Mouse (Mus musculus): ENCODE results near the gene Max. TPM values are rescaled to one million over a fixed set of nuclear protein-coding genes. Genes with fewer than 3 reads are reported as not detected.
A peak's percentile ranks its signal among the peaks of the same experiment; 100 is the strongest.

Max gene
- polyA plus RNA-seq, 1 experiment, result 49.5 TPM

DNA sequence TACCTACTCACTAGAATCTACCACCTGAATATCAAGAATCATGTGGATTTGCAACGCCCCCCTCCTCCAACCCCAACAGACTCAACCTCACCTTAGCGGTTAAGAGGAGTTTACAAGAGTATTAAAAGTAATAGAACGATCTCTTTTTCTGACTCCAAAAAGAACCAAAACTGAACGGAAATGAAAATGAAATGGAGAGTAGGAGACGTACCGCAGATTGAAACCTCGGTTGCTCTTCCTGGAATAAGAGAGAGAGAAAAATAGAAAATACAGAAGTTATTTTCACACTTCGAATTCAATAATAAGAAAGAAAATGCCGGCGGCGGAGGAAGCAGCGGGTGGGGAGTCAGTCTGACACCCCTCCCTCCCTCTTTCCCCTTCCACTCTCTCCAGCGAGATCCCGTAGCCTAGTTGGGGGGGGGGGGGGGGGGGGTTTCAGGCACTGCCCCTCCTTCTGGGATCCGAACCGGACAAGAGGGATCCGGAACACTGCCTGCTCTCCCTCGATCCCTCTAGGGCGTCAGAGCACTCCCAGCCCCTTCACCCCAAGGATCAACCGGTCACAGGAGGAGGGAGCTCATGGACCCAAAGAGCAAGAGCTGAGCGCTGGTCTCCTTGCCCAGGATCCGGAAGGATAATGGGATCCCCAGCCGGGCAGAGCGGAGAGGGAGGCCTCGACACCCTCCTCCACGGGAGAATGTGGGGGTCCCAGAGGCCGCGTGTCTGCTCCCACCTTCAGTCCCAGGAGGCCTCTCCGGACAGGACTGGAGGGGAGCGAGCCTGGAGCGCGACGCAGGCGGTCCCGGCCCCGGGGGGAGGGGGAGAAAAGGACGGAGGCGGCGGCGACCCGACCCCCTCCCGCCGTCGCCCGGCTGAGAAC, 709 bp downstream of the Max start:
- H3K4me3 ChIP-seq (ENCODE audit: insufficient read depth, low read length), result peak overlapping the region; percentile 65
- no peak for TF ChIP-seq CTCF (IDR thresholded peaks at IDR 0.05; ENCODE audit: extremely low read depth, insufficient read depth, low read length)
- TF ChIP-seq POLR2A (IDR thresholded peaks at IDR 0.05; ENCODE audit: extremely low read depth, insufficient read depth, low read length), result no peak
- peak overlapping the region; percentile 35 for H3K27ac ChIP-seq (ENCODE audit: insufficient read depth, low read length)
- peaks cover under 1% of the 10 kb centered on the region for H3K4me1 ChIP-seq (ENCODE audit: control insufficient read depth, insufficient read depth, low read length)

DNA sequence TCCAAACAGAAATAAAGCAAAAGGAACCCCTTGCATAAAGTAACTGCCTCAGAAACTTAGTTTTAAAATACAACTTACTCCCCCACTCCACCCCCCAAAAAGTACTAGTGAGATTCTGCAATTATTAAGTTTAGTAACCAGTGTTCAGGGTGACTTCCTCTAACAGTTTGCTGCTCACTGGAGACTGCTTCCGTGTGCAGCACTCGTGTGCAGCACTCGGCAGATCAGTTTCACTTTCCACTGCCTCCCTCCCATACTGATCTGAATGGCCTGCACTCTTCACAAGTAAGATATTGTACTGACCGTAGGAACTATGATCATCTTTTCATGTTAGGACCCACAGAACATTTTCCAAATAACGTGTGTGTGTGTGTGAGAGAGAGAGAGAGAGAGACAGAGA, 4.3 kb downstream of the Max start:
- peaks cover 8% of the 10 kb centered on the region for H3K4me1 ChIP-seq (ENCODE audit: control insufficient read depth, insufficient read depth, low read length)
- H3K27ac ChIP-seq (ENCODE audit: insufficient read depth, low read length), result no peak overlapping the region
- no peak overlapping the region for H3K4me3 ChIP-seq (ENCODE audit: insufficient read depth, low read length)
- no peak for TF ChIP-seq POLR2A (IDR thresholded peaks at IDR 0.05; ENCODE audit: extremely low read depth, insufficient read depth, low read length)
- no peak for TF ChIP-seq CTCF (IDR thresholded peaks at IDR 0.05; ENCODE audit: extremely low read depth, insufficient read depth, low read length)

DNA sequence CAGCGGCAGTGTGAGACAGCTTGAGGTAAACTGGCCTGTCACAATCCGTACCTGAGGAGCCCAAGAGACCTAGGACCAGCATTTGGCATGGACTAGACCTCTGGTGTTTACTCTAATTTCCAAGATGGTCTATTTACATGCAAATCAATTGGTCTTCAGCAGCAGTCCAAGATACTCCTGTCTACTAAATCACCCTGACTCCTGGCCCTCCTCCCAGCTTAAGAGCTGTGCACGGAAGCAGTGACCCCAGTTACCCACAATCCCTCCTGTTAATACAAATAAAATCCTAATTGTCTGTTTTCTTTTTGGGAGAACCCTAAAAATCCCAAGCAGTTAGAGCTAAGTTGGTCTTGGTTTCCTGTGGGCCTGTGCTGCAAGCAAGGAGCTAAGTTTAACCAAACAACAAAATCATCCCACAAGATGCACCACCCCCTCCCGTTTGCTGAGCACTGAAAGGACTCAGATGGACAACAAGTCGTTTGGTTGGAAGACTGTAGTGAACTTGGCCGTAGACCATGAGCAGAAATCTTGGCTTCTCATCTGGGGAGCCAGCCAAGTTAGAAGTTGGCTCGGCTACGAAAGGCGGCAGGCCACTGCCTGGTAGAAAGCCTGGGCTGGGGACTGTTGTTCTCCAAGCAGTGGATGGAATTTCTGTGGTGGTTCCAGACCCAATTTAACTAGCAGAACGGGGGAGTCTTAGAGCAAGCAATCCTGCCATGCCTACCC, 7.1 kb downstream of the Max start:
- TF ChIP-seq POLR2A (IDR thresholded peaks at IDR 0.05; ENCODE audit: extremely low read depth, insufficient read depth, low read length), result no peak
- TF ChIP-seq CTCF (IDR thresholded peaks at IDR 0.05; ENCODE audit: extremely low read depth, insufficient read depth, low read length), result no peak
- peak overlapping the region; percentile 60 for H3K27ac ChIP-seq (ENCODE audit: insufficient read depth, low read length)
- no peak overlapping the region for H3K4me3 ChIP-seq (ENCODE audit: insufficient read depth, low read length)
- H3K4me1 ChIP-seq (ENCODE audit: control insufficient read depth, insufficient read depth, low read length), result peaks cover 8% of the 10 kb centered on the region; the same call in 1 of the 2 replicates

DNA sequence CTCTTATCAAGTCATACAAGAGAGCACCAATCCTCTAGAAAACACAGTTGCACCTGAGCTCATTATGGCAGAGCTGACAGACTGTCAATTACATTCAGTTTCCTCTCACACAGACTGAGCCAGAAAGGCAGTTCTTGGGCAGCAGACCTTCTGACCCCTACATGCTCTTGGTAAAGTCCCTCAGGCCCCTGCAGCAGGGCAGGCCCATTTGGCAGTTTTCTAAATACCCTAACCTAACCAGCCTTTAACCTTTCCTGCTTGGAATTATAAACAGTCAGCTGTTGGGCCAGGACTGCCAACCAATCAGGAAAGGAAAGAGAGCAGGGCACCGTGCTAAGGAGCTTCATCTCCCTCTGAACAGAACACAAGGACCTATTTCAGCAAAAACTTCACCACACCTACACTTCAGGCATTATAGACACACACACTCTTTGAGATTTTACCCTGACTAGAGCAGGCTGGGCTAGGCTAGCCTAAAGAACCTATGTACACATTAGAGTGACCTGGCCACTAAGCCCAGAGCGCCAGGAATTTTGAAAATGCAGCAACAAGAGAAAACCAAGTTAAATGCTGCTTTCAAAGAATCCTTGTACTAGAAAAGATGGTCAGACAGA, 8.1 kb downstream of the Max start:
- no peak for TF ChIP-seq POLR2A (IDR thresholded peaks at IDR 0.05; ENCODE audit: extremely low read depth, insufficient read depth, low read length)
- TF ChIP-seq CTCF (IDR thresholded peaks at IDR 0.05; ENCODE audit: extremely low read depth, insufficient read depth, low read length), result no peak
- Histone ChIP-seq H3K4me3 (ENCODE audit: insufficient read depth, low read length) (no peak overlapping the region), H3K4me1 (ENCODE audit: control insufficient read depth, insufficient read depth, low read length) (peaks cover 8% of the 10 kb centered on the region; the same call in 1 of the 2 replicates), H3K27ac (ENCODE audit: insufficient read depth, low read length) (0 out of 2 replicates have a peak overlapping the region, but pooled peaks have one; percentile 1)

DNA sequence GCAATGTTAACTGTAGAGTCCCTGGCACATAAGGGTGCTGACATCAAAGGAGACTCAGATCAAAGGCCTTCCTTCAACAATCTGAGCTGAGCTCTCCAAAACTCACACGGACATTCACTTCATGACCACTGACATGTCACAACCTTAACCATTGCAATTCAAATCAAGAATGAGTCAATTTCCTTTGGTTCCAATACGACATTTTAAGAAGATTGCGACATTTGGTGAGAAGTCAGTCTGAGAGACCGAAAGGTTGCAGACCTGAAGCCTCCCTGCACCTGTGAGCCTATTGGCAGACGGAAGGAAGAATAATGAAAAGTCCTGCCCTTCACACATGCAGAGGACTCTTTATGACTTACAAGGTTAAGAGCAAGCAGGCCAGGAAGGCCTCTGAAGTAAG, 11.7 kb downstream of the Max start:
- TF ChIP-seq POLR2A (IDR thresholded peaks at IDR 0.05; ENCODE audit: extremely low read depth, insufficient read depth, low read length) (no peak), CTCF (IDR thresholded peaks at IDR 0.05; ENCODE audit: extremely low read depth, insufficient read depth, low read length) (no peak)
- H3K4me3 ChIP-seq (ENCODE audit: insufficient read depth, low read length), result no peak overlapping the region
- H3K27ac ChIP-seq (ENCODE audit: insufficient read depth, low read length), result no peak overlapping the region
- H3K4me1 ChIP-seq (ENCODE audit: control insufficient read depth, insufficient read depth, low read length), result peaks cover 4% of the 10 kb centered on the region; the same call in 1 of the 2 replicates

DNA sequence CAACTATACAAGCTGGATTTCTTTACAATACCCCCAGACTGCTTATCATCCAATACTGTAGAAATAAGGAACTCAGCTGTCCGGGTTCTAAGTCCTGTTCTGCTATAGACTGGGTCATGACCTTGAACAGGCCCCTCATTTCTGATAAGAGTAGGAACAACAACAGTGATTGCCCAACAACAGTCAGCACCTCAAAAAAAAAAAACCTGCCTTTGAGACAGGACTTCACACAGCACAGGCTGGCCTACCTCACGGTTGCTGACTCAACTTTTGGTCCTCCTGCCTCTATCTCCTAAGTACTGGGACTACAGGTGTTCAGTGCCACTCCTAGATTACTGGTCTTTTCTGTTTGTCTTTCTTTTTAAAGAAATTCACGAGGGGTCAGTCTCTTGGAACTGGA, 13.2 kb downstream of the Max start:
- Histone ChIP-seq H3K27ac (ENCODE audit: insufficient read depth, low read length) (no peak overlapping the region), H3K4me3 (ENCODE audit: insufficient read depth, low read length) (no peak overlapping the region), H3K4me1 (ENCODE audit: control insufficient read depth, insufficient read depth, low read length) (no peaks in the 10 kb centered on the region; the same call in 1 of the 2 replicates)
- no peak for TF ChIP-seq CTCF (IDR thresholded peaks at IDR 0.05; ENCODE audit: extremely low read depth, insufficient read depth, low read length)
- no peak for TF ChIP-seq POLR2A (IDR thresholded peaks at IDR 0.05; ENCODE audit: extremely low read depth, insufficient read depth, low read length)

DNA sequence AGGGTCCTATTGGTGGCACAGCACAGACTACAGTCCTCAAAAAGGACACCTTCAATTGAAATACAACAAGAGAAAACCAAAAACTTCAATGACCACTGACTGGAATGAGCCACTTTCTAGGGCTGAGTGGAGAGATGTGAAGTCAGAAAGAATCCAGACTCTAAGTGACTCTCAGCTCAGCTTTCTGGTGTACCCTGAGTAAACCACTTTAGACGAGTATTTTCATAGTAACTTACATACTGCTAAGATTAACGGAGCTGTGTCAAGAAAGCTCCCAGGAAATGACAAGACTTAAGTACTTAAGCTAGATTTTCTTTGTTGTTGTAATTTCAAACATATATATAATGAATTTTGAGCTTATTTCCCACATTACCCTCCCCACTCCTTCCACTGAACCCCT, 13.8 kb downstream of the Max start:
- Histone ChIP-seq H3K27ac (ENCODE audit: insufficient read depth, low read length) (no peak overlapping the region), H3K4me1 (ENCODE audit: control insufficient read depth, insufficient read depth, low read length) (no peaks in the 10 kb centered on the region), H3K4me3 (ENCODE audit: insufficient read depth, low read length) (no peak overlapping the region)
- TF ChIP-seq POLR2A (IDR thresholded peaks at IDR 0.05; ENCODE audit: extremely low read depth, insufficient read depth, low read length) (no peak), CTCF (IDR thresholded peaks at IDR 0.05; ENCODE audit: extremely low read depth, insufficient read depth, low read length) (no peak)

DNA sequence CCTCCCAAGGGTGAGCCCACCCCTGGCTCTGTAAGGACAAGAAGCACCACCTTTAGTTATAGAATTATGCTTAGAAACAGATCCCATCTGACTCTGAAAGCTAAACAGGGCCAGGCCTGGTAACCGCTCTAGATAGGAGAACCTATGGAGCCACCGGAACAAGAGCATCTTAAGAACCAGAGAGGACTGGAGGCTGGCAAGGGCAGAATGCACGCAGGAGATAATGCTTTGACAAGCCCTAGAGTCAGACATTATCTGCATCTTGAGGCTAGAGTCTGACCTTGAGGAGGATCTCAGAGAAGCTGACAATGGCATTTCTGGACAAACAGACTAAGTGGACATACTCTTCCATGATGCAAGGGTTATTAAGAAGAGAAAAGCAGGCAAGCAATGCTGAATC, 14.5 kb downstream of the Max start:
- no peak overlapping the region for H3K4me3 ChIP-seq (ENCODE audit: insufficient read depth, low read length)
- TF ChIP-seq POLR2A (IDR thresholded peaks at IDR 0.05; ENCODE audit: extremely low read depth, insufficient read depth, low read length), result no peak
- TF ChIP-seq CTCF (IDR thresholded peaks at IDR 0.05; ENCODE audit: extremely low read depth, insufficient read depth, low read length), result no peak
- no peak overlapping the region for H3K27ac ChIP-seq (ENCODE audit: insufficient read depth, low read length)
- H3K4me1 ChIP-seq (ENCODE audit: control insufficient read depth, insufficient read depth, low read length), result peaks cover 5% of the 10 kb centered on the region

DNA sequence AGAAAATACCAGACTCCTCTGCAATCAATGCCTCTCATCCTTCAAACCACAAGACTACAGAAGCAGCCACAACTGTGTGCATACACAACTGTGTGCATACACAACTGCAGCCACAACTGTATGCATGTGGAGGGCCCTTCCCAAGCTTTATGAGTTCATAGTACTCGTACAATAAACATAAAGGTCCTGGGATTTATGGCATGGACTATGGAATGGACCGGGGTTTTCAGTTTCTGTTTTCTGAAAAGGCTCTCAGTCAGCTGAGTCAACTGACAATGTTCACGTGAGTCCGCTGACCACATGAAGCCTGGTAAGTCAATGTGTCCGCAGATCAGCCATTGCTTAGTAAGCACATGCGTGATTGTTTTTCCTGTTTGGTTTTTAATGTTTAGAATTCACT, 18.5 kb downstream of the Max start:
- H3K4me1 ChIP-seq (ENCODE audit: control insufficient read depth, insufficient read depth, low read length), result peaks cover 6% of the 10 kb centered on the region
- H3K4me3 ChIP-seq (ENCODE audit: insufficient read depth, low read length), result no peak overlapping the region
- no peak overlapping the region for H3K27ac ChIP-seq (ENCODE audit: insufficient read depth, low read length)
- TF ChIP-seq CTCF (IDR thresholded peaks at IDR 0.05; ENCODE audit: extremely low read depth, insufficient read depth, low read length) (no peak), POLR2A (IDR thresholded peaks at IDR 0.05; ENCODE audit: extremely low read depth, insufficient read depth, low read length) (no peak)

Measured in cortical plate, adult 2 months (tissue).